Mouse (Mus musculus): Measurements from ENCODE around the gene Cep72. TPM values are rescaled to one million over a fixed set of nuclear protein-coding genes. Genes with fewer than 3 reads are reported as not detected.
"Not testable (repeated sequence)": the region's sequence is repeated elsewhere in the genome, so short reads cannot be mapped to it uniquely, and the experiment has no call there.

Gene Cep72
- total RNA-seq (2018; cell fraction: chromatin; rRNA removed): 10 to 100 TPM in 1 of 26 experiments, 1 to 10 TPM in 20, under 1 TPM in 5; 0.46 to 10.6 (median 3.9) TPM
- 1 to 10 TPM in 18 of 26 experiments, under 1 TPM in 8; 0.69 to 3.0 (median 1.2) TPM for total RNA-seq (2018; cell fraction: cytosol; rRNA removed)
- 10 to 100 TPM in 1 of 26 experiments, 1 to 10 TPM in 21, under 1 TPM in 4; 0.17 to 10.4 (median 2.0) TPM for total RNA-seq (2018; cell fraction: nucleus; rRNA removed)
- polyA plus RNA-seq (2018): 1.00 to 3.6 TPM (median 1.8 TPM) in 3 replicates

DNA sequence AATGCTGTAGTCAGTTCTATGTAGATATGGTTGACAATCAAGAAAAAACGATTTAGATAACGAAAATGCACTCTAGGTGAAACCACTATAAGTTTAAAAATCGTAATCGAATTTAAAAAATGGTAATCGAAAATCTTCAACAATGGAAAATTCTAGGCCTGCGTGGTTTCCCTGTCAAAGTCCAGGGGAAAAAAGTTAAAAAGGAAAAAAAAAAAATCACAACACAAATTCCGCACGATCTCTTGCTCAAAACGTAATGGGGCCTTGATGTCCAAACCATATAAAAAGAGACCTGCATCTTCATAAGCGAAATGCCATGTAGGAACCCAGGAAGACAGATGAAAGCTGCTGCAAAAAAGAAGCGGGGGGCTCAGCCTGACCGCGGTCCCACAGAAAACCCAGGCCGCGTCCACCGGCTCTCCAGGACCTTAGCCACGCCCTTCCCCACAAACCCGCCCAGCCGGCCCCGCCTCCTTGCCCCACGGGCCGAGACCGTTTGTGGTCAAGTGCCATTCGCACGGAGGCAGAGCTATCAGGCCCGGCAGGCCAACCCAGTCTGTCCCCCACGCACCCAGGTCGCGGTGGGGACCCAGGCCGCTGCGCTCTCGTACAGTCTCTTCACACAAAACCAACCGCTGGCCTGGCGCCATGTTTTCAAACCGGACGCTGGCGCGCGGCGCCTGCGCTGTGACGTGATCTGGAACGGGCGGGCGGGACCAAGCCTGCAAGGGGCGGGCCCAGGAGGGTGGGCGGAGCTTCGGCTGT lies at the start of gene Cep72:
TSS of gene Cep72 (minus strand) at position 687 of the 765 bp plus-strand sequence.
- 3% methylated on average over 48 of the region's 48 CpGs for WGBS (ENCODE audit: missing documents)
- peak within 1 kb of the TSS; percentile 59 for H3K4me3 ChIP-seq (ENCODE audit: inconsistent target)
- H3K79me2 ChIP-seq (ENCODE audit: inconsistent target): no peaks in the 10 kb centered on the region
- no peaks in the 10 kb centered on the region for H3K36me3 ChIP-seq (ENCODE audit: inconsistent target)
- H3K27ac ChIP-seq: peak within 1 kb of the TSS; percentile 27; the same call in 1 of the 2 replicates

DNA sequence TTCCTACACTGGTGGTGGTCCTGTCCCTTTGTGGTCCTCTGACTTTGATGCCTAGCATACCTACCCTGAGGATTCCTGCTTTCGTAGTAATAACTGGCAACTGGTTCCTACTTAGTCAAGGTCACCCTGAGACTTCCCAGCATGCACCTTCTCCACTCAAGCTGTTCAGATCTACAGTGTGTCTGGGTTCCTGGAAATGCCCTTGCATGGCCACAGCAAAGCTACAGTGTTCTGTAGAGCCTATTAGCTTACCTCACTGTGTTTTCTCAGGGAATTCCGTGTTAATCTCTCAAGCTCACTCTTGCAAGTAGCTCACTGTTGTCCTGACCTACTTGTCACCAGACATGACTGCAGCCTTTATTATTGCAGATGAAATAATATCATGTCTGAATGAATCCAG lies 45.3 kb upstream of the Cep72 start:
- no peak overlapping the region for H3K4me3 ChIP-seq (ENCODE audit: inconsistent target)
- H3K36me3 ChIP-seq (ENCODE audit: inconsistent target): no peaks in the 10 kb centered on the region
- WGBS (ENCODE audit: missing documents): 88% methylated on average over 2 of the region's 2 CpGs
- H3K79me2 ChIP-seq (ENCODE audit: inconsistent target): no peaks in the 10 kb centered on the region
- no peak overlapping the region for H3K27ac ChIP-seq

DNA sequence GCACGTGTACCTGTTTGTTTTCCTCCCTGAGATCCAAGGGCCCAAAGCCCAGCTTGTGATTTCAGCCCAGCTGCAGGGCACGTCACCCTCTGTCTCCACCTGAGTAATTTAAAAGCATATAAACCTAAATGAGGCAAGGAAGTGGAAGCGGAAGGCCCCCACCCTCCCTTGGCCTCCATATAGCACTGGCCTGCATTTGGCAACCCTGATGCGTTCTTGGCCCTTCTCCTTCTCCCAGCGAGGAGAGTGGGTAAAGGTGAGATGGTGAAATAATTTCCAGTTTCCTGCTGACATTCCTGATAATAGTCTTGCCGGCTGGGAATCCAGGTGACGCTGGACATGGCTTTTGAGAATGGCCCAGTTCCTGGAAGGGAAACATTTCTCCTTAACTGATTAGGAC lies 42.3 kb upstream of the Cep72 start:
- Histone ChIP-seq H3K4me3 (ENCODE audit: inconsistent target) (no peak overlapping the region), H3K36me3 (ENCODE audit: inconsistent target) (no peaks in the 10 kb centered on the region), H3K79me2 (ENCODE audit: inconsistent target) (no peaks in the 10 kb centered on the region), H3K27ac (no peak overlapping the region)
- WGBS (ENCODE audit: missing documents): 90% methylated on average over 7 of the region's 7 CpGs

DNA sequence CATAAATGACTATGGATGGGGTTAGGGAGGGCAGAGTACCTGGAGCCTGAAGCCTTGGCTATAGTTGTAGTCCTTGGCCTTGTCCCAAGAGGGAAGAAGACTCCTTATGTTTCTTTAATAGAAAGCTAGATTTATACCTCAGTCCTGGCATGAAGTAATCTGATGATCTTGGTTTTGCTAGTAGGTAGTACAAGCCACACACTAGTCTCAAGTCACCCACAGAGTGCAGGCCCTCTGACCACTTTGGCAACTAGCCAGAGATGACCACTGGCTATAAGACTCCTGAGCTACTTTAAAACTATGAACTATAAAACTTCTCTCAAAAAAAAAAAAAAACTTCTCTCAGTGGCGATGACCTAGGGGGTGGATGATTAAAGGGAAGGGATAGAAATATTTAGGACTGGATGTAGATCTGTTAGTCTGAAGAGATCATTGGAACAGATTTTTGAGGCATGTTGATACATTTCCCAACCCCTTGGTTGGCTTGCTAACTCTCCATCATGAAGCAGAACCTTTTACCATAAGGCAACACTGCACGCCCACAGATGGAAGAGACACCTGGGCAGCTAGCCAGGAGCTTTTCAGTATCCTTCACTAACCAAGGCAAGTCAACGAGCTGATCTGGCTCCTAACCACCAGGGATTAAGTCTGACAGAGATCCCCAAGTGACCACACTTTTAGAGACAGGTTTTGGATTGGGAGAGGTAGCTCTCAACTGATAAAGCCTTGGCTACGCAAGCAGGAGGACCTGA lies 40.9 kb upstream of the Cep72 start:
- Histone ChIP-seq H3K4me3 (ENCODE audit: inconsistent target) (no peak overlapping the region), H3K27ac (no peak overlapping the region), H3K36me3 (ENCODE audit: inconsistent target) (no peaks in the 10 kb centered on the region), H3K79me2 (ENCODE audit: inconsistent target) (no peaks in the 10 kb centered on the region)
- WGBS (ENCODE audit: missing documents): 81% methylated on average over 4 of the region's 4 CpGs

DNA sequence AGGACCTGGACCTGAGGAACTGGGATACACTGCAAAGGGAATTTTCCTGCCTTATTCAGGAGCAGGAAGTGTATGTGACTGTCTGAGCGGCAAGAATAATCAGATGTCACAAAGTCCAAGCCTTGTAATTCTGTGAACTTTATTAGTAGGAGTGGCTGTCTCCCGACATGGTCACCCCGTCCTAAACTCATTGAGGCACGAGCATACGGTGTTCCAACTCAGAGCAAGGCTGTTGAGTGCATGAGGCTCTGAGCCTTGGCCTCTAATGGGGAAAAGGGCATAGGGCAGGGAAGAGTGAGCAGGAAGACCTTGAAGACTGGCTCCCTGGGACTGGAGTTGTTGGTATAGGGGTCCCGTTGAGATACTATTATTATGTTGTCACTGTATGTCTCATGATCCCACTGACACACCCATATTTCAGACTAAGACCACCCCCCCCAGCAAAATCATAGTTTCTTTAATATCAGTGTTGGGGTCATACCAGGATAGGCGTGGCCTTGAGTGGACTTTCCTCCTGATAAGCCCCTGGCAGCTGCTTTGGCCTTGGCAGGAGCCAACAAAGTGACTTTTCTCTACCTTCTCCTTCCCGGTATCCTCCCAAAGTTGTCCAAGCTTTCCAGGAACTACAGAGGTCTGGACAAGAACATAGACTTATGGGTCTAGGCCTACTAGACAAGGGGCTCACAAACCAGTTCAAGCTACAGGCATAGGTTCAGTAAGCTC lies 40.2 kb upstream of the Cep72 start:
- Histone ChIP-seq H3K79me2 (ENCODE audit: inconsistent target) (no peaks in the 10 kb centered on the region), H3K4me3 (ENCODE audit: inconsistent target) (no peak overlapping the region), H3K27ac (no peak overlapping the region), H3K36me3 (ENCODE audit: inconsistent target) (no peaks in the 10 kb centered on the region)
- 93% methylated on average over 8 of the region's 8 CpGs for WGBS (ENCODE audit: missing documents)

DNA sequence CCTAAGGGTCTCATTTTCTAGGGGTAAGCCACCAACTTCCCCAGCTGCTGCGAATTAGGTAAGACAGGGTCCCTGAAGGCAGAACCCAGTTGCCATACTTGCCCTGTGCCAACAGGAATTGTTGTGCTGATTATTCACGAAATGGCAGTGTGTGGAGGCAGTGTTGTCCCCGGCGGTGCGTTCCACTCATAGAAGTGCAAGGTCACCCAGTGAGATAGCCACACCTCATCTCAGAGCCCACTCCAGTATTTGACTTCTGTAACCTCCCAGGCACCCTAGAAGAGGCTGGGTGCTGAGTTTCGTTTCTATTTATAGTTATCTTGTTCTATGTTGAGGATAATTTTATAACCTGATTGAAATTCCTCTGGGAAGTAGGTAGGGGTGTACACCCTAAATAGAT lies 36.8 kb upstream of the Cep72 start:
- Histone ChIP-seq H3K4me3 (ENCODE audit: inconsistent target) (no peak overlapping the region), H3K27ac (no peak overlapping the region), H3K79me2 (ENCODE audit: inconsistent target) (no peaks in the 10 kb centered on the region), H3K36me3 (ENCODE audit: inconsistent target) (no peaks in the 10 kb centered on the region)
- WGBS (ENCODE audit: missing documents): 80% methylated on average over 6 of the region's 6 CpGs

DNA sequence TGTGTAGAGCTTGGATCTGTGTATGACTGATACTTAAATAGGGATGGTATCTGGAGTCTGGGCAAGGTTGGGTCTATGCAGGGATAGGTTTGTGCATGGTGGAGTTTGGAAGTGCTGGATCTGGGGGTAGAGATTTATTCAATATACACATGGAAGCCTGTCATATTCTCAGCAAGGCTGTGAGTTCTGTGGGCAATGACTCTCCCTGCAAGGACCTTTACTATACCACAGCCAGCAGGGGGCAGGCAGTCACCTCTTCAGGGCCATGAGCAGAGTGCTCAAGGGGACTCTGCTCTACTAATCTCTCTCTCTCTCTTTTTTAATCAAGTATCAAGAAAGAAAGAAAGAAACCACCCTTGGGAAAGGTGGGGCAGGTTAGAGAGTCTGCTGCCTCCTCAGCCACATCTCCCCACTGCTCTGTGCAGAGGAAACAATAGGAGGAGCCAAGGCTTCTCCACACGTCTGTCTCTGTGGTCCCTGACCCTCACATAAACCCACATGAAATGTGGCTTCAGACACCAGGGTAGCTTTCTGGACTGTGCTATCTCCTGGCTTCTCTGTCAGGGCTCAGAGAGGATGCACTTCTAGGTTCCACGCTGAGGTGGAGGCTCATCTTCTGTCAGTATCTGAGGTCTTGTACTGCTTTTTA lies 34.7 kb upstream of the Cep72 start:
- no peak overlapping the region for H3K27ac ChIP-seq
- WGBS (ENCODE audit: missing documents): 43% methylated on average over 2 of the region's 2 CpGs
- H3K36me3 ChIP-seq (ENCODE audit: inconsistent target): no peaks in the 10 kb centered on the region
- no peaks in the 10 kb centered on the region for H3K79me2 ChIP-seq (ENCODE audit: inconsistent target)
- no peak overlapping the region for H3K4me3 ChIP-seq (ENCODE audit: inconsistent target)

DNA sequence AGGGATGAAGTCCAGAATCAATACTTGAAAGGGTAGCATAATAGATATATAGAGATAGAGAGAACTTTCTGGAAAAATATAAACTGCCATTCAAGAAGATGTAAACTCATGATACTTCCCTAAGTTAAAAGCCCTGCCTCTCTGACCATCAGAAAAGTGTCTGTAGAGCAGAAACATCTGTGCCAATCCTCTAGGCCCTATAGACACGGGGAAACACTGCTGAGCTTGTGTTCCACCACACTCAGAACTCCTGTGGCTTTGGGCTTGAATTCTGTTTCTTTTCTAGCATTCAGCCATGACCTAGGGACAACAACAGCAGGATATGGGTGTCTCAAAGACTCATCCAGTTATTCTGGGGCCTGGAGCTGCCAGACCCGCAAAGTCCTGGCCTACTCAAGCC lies 33.8 kb upstream of the Cep72 start:
- no peak overlapping the region for H3K27ac ChIP-seq
- H3K79me2 ChIP-seq (ENCODE audit: inconsistent target): no peaks in the 10 kb centered on the region
- no peak overlapping the region for H3K4me3 ChIP-seq (ENCODE audit: inconsistent target)
- WGBS (ENCODE audit: missing documents): 71% methylated on average over 2 of the region's 2 CpGs
- no peaks in the 10 kb centered on the region for H3K36me3 ChIP-seq (ENCODE audit: inconsistent target)

DNA sequence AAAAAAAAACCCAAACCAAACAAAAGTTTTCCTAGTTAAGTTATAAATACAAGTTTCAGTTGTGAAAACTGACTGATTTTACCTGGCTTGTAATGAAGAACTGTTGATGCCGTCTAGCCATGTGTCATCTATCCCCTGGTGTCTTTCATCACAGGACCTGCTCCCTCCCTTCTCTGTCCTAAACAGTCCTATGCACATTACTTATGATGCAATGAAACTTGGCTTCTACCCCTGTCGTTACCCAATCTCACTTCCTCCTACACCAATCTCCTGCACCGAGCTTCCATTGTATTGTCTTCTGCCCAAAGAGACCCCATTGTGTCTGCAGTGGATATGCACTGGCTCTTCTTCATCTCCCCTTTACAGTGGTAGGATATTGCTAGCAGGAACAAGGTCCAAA lies 28.2 kb upstream of the Cep72 start:
- Histone ChIP-seq H3K79me2 (ENCODE audit: inconsistent target) (no peaks in the 10 kb centered on the region), H3K4me3 (ENCODE audit: inconsistent target) (no peak overlapping the region), H3K36me3 (ENCODE audit: inconsistent target) (no peaks in the 10 kb centered on the region), H3K27ac (no peak overlapping the region)
- 9% methylated on average over 3 of the region's 3 CpGs for WGBS (ENCODE audit: missing documents)

DNA sequence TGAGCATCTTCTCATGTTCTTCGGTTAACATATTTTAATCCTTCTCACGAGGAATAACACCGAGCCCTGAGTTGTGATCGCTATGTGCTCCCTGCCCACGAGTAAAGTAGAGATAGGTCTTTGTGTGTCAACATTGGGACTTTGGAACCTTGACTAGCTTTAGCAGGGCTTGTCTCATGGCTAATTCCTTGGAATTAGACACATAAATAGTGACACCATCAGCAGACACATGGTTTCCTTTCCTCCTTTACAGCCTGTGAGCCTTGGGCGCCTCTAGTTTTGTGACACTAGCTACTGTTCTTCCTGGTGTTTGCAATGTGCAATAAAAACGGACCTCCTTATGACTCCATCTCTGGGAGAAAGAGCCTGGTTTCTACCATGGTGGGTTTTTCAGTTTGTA lies 11.3 kb upstream of the Cep72 start:
- Histone ChIP-seq H3K79me2 (ENCODE audit: inconsistent target) (no peaks in the 10 kb centered on the region), H3K4me3 (ENCODE audit: inconsistent target) (no peak overlapping the region), H3K36me3 (ENCODE audit: inconsistent target) (no peaks in the 10 kb centered on the region), H3K27ac (no peak overlapping the region)
- WGBS (ENCODE audit: missing documents): 92% methylated on average over 7 of the region's 7 CpGs

DNA sequence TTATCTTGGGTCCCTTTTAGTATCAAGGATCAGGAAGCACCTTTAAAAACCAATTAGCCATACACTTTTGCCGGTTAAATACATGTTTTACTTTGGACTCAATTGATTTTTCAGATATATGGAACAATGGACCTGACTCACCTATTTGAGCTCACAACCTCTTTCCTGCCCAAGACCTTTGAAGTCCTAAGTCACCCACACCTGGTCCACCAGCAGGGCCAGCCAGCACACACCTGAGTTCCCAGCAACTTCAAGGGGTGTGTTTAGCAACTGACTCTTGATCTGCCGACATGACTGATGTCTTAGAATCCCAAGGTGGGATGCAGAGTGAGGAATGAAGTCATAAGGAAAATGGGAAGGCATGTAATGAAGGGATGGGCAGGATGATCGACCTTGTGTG lies 9.6 kb upstream of the Cep72 start:
- no peaks in the 10 kb centered on the region for H3K79me2 ChIP-seq (ENCODE audit: inconsistent target)
- no peak overlapping the region for H3K4me3 ChIP-seq (ENCODE audit: inconsistent target)
- 87% methylated on average over 3 of the region's 3 CpGs for WGBS (ENCODE audit: missing documents)
- no peaks in the 10 kb centered on the region for H3K36me3 ChIP-seq (ENCODE audit: inconsistent target)
- no peak overlapping the region for H3K27ac ChIP-seq

DNA sequence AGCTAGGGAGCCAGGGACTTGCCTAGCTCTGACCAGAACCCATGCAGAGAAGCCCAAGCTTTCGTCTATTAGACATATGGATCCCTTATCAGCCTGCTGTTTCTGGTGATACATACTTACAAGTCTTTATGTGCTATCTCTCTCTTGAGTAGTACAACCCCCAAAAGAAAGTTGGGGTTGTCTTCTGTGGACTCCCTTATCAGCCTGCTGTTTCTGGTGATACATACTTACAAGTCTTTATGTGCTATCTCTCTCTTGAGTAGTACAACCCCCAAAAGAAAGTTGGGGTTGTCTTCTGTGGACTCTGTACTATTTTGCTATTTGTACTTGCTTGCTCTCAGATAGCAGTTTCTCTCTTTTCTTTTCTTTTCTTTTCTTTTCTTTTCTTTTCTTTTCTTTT lies 9.1 kb upstream of the Cep72 start:
- H3K36me3 ChIP-seq (ENCODE audit: inconsistent target); H3K27ac ChIP-seq; H3K4me3 ChIP-seq (ENCODE audit: inconsistent target); H3K79me2 ChIP-seq (ENCODE audit: inconsistent target): not testable (repeated sequence)
- 91% methylated on average over 1 of the region's 1 CpGs for WGBS (ENCODE audit: missing documents)

DNA sequence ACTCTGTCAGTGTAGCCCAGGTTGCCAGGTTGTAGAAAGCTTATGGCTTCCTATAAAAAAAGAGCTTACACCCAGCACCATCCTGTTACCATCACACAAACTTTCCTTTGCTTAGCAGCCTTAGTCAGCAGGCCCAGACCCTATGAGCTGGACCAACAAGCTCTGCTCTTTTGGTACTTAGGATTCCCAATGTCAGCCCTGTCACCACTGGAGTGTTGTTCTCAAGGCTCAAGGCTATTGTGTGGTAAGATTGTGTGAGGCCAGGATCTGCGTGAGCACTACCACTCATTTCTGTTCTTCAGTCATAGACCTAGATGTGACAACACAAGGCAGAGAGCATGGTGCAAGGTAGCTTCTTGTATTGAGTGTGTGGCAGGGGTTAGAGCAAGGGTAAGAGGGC lies 4.5 kb upstream of the Cep72 start:
- no peaks in the 10 kb centered on the region for H3K36me3 ChIP-seq (ENCODE audit: inconsistent target)
- no peaks in the 10 kb centered on the region for H3K79me2 ChIP-seq (ENCODE audit: inconsistent target)
- WGBS (ENCODE audit: missing documents): 100% methylated on average over 1 of the region's 1 CpGs
- no peak overlapping the region for H3K4me3 ChIP-seq (ENCODE audit: inconsistent target)
- no peak overlapping the region for H3K27ac ChIP-seq

DNA sequence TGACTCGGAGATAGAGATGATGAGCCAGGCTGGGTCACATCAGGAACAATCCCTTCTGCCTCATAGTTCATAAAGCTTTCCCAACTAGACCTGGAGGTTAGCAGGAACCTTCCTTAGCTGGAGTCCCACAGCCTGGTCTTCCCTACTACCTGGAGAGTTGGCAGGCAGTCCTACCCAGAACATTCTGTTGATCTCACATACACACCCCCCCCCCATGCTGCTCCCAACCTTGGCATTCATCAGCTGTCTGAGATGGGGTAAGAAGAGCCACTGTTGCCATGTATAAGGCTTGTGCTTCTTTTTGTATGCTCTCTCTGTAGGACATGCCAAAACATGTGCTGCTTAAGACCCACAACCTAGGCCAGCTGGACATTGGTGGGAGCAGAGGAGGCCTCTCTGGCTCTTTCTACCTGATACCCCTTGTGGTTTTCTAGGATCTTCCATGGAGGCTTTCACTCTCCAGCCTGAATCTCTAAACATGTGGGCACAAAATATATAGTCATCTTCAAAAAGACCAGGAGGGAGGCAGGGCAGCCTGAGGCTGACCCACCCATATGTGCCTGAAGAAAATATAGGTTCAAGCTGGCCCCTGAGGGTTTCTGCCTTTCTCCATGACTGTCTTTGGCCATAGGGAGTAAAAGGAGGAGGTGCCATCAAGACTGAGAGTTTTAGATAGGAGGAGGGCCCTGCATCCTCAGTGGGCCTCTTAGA lies 1.4 kb upstream of the Cep72 start:
- Histone ChIP-seq H3K4me3 (ENCODE audit: inconsistent target) (no peak overlapping the region), H3K27ac (no peak overlapping the region), H3K36me3 (ENCODE audit: inconsistent target) (no peaks in the 10 kb centered on the region), H3K79me2 (ENCODE audit: inconsistent target) (no peaks in the 10 kb centered on the region)
- whole genome bisulfite sequencing (ENCODE audit: missing documents): 94% methylated on average over 1 of the region's 1 CpGs
